Mouse (Mus musculus): Measurements from ENCODE around the gene Arl1. TPM values are rescaled to one million over a fixed set of nuclear protein-coding genes. Genes with fewer than 3 reads are reported as not detected.

Arl1 gene
- total and polyA plus RNA-seq, 2 experiments from 2014 or later = 45.1 to 125 TPM

GRCm38 (mm10) chr10:88783941-88784340 is 53.3 kb downstream of the Arl1 start:
- Histone ChIP-seq H3K4me2 (ENCODE audit: low read depth, low read length) (no peak overlapping the region), H3K36me3 (replicated peaks; ENCODE audit: control insufficient read depth, insufficient read depth, low read length) (peaks cover 44% of the 10 kb centered on the region), H3K4me3 (ENCODE audit: low read depth, low read length) (no peak overlapping the region), H3K27me3 (ENCODE audit: control insufficient read depth, insufficient read depth, low read length) (no peaks in the 10 kb centered on the region), H3K27ac (ENCODE audit: low read depth) (no peak overlapping the region), H3K9me3 (replicated peaks; ENCODE audit: control insufficient read depth, low read length) (no peaks in the 10 kb centered on the region), H3K4me1 (ENCODE audit: control insufficient read depth, insufficient read depth) (no peaks in the 10 kb centered on the region), H3K9ac (replicated peaks; ENCODE audit: low read depth, low read length) (no peak overlapping the region)
- TF ChIP-seq CTCF (IDR thresholded peaks at IDR 0.05; ENCODE audit: low read depth) = no peak
- TF ChIP-seq EP300 (IDR thresholded peaks at IDR 0.05; ENCODE audit: low read depth) = no peak
- 89% methylated on average over 5 of the region's 5 CpGs for WGBS
- ATAC-seq (ENCODE audit: insufficient read depth, low read depth) (no peak), DNase-seq (ENCODE audit: low spot score) (no peak)

- H3K4me2 ChIP-seq (ENCODE audit: low read depth, low read length) = no peak overlapping the region
- no peaks in the 10 kb centered on the region for H3K27me3 ChIP-seq (ENCODE audit: control insufficient read depth, insufficient read depth, low read length)
- no peak overlapping the region for H3K27ac ChIP-seq (ENCODE audit: low read depth)
- no peaks in the 10 kb centered on the region for H3K9me3 ChIP-seq (replicated peaks; ENCODE audit: control insufficient read depth, low read length)
- H3K4me1 ChIP-seq (ENCODE audit: control insufficient read depth, insufficient read depth) = no peaks in the 10 kb centered on the region
- H3K9ac ChIP-seq (replicated peaks; ENCODE audit: low read depth, low read length) = no peak overlapping the region
- TF ChIP-seq EP300 (IDR thresholded peaks at IDR 0.05; ENCODE audit: low read depth) (no peak), CTCF (IDR thresholded peaks at IDR 0.05; ENCODE audit: low read depth) (no peak)
- peaks cover 45% of the 10 kb centered on the region for H3K36me3 ChIP-seq (replicated peaks; ENCODE audit: control insufficient read depth, insufficient read depth, low read length)
- ATAC-seq (ENCODE audit: insufficient read depth, low read depth) = no peak
- no peak overlapping the region for H3K4me3 ChIP-seq (ENCODE audit: low read depth, low read length)
- DNase-seq (ENCODE audit: low spot score) = no peak
- 87% methylated on average over 5 of the region's 5 CpGs for WGBS
These were observed 53.9 kb downstream of the Arl1 start for GRCm38 (mm10) chr10:88784513-88784931.

- Histone ChIP-seq H3K36me3 (replicated peaks; ENCODE audit: control insufficient read depth, insufficient read depth, low read length) (peaks cover 78% of the 10 kb centered on the region), H3K4me2 (ENCODE audit: low read depth, low read length) (no peak overlapping the region), H3K27me3 (ENCODE audit: control insufficient read depth, insufficient read depth, low read length) (no peaks in the 10 kb centered on the region), H3K9me3 (replicated peaks; ENCODE audit: control insufficient read depth, low read length) (no peaks in the 10 kb centered on the region), H3K4me1 (ENCODE audit: control insufficient read depth, insufficient read depth) (no peaks in the 10 kb centered on the region), H3K4me3 (ENCODE audit: low read depth, low read length) (no peak overlapping the region), H3K9ac (replicated peaks; ENCODE audit: low read depth, low read length) (no peak overlapping the region), H3K27ac (ENCODE audit: low read depth) (no peak overlapping the region)
- ATAC-seq (ENCODE audit: insufficient read depth, low read depth) (no peak), DNase-seq (ENCODE audit: low spot score) (no peak)
- TF ChIP-seq CTCF (IDR thresholded peaks at IDR 0.05; ENCODE audit: low read depth) (no peak), EP300 (IDR thresholded peaks at IDR 0.05; ENCODE audit: low read depth) (no peak)
These were observed 63.0 kb downstream of the Arl1 start for GRCm38 (mm10) chr10:88793671-88794070.

Other genes starting within 250 kb of the Arl1 start
- 85.7 and 142 TPM in 2 replicates for gene Chpt1, start 226.8 kb upstream of the Arl1 start, total RNA-seq (2014; rRNA removed; ENCODE audit: low replicate concordance)
- gene Chpt1, start 226.8 kb upstream of the Arl1 start, polyA plus RNA-seq (2015; fragmentation: Nextera tagmentation; extraction: Ambion mirVana) = 94.1 and 99.9 TPM in 2 replicates
- 4.3 TPM in 1 of 2 replicates, not detected in the other for gene Mybpc1, start 125.7 kb upstream of the Arl1 start, total RNA-seq (2014; rRNA removed; ENCODE audit: low replicate concordance)
- 0.78 and 0.81 TPM in 2 replicates for gene Mybpc1, start 125.7 kb upstream of the Arl1 start, polyA plus RNA-seq (2015; fragmentation: Nextera tagmentation; extraction: Ambion mirVana)
- gene Spic, start 45.8 kb upstream of the Arl1 start, total RNA-seq (2014; rRNA removed; ENCODE audit: low replicate concordance) = not detected in 2 replicates
- gene Spic, start 45.8 kb upstream of the Arl1 start, polyA plus RNA-seq (2015; fragmentation: Nextera tagmentation; extraction: Ambion mirVana) = 0.11 and 0.25 TPM in 2 replicates
- gene Utp20, start 95.9 kb downstream of the Arl1 start, total RNA-seq (2014; rRNA removed; ENCODE audit: low replicate concordance) = 3.8 and 6.5 TPM in 2 replicates
- gene Utp20, start 95.9 kb downstream of the Arl1 start, polyA plus RNA-seq (2015; fragmentation: Nextera tagmentation; extraction: Ambion mirVana) = 4.6 and 5.0 TPM in 2 replicates
- gene Slc5a8, start 155.1 kb downstream of the Arl1 start, total RNA-seq (2014; rRNA removed; ENCODE audit: low replicate concordance) = not detected in 2 replicates
- gene Slc5a8, start 155.1 kb downstream of the Arl1 start, polyA plus RNA-seq (2015; fragmentation: Nextera tagmentation; extraction: Ambion mirVana) = 0.10 TPM in 1 of 2 replicates, not detected in the other

All from heart, postnatal 0 days (tissue).